Mouse (Mus musculus): Measurements from ENCODE around the gene Fgfr2. TPM values are rescaled to one million over a fixed set of nuclear protein-coding genes. Genes with fewer than 3 reads are reported as not detected.

Gene Fgfr2
- polyA plus RNA-seq, 1 experiment from 2014 or later = 106 TPM

DNA sequence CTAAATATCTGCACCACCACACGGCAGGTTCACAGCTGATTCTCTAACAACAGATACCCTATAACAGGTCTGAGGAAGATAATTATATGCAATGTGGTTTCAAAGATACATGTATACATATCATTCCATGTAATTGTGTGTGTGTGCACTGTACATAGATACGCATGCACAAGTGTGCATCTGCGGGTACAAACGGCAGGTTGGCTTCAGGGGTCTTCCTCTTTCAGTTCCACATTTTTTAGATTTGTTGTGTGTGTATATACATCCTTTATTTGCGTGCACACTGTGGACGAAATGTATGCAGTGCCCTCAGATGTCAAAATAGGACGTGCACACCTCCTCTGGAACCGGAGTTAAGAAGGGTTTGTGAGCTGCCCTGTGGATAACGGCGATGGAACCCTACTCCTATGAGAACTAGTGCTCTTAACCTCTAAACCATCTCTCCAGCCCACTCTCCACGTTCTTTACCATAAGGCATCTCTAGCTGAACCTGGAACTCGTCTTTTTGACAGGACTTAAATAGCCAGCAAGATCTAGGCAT, 2575.4 kb downstream of the Fgfr2 start:
- no peak overlapping the region for H3K9ac ChIP-seq (ENCODE audit: low read depth, low read length)
- ATAC-seq (ENCODE audit: low read depth) (no peak), DNase-seq (ENCODE audit: low spot score) (no peak)
- H3K27ac ChIP-seq (replicated peaks; ENCODE audit: low read depth, low read length) = peak overlapping the region; percentile 99; the same call in 1 of the 2 replicates
- H3K27me3 ChIP-seq (replicated peaks; ENCODE audit: control insufficient read depth, insufficient read depth, low read length) = no peaks in the 10 kb centered on the region
- H3K4me3 ChIP-seq (ENCODE audit: low read depth, low read length) = peak overlapping the region; percentile 94
- H3K9me3 ChIP-seq (ENCODE audit: control insufficient read depth, low read length) = 0 out of 2 replicates have a peak, but pooled peaks cover 4% of the 10 kb centered on the region
- peak overlapping the region; percentile 5; the same call in 1 of the 2 replicates for H3K4me2 ChIP-seq (ENCODE audit: low read depth, low read length)
- peaks cover 11% of the 10 kb centered on the region for H3K4me1 ChIP-seq (ENCODE audit: control insufficient read depth, insufficient read depth, low read length)
- H3K36me3 ChIP-seq (ENCODE audit: control insufficient read depth, insufficient read depth, low read length) = peaks cover 25% of the 10 kb centered on the region
- WGBS = 82% methylated on average over 12 of the region's 12 CpGs

- ATAC-seq (ENCODE audit: low read depth) (peak; percentile 95), DNase-seq (ENCODE audit: low spot score) (peak; percentile 96)
- Histone ChIP-seq H3K36me3 (ENCODE audit: control insufficient read depth, insufficient read depth, low read length) (peaks cover 32% of the 10 kb centered on the region), H3K9me3 (ENCODE audit: control insufficient read depth, low read length) (0 out of 2 replicates have a peak, but pooled peaks cover 4% of the 10 kb centered on the region), H3K4me1 (ENCODE audit: control insufficient read depth, insufficient read depth, low read length) (peaks cover 11% of the 10 kb centered on the region), H3K4me2 (ENCODE audit: low read depth, low read length) (peak overlapping the region; percentile 87), H3K4me3 (ENCODE audit: low read depth, low read length) (peak overlapping the region; percentile 94), H3K27me3 (replicated peaks; ENCODE audit: control insufficient read depth, insufficient read depth, low read length) (no peaks in the 10 kb centered on the region), H3K9ac (ENCODE audit: low read depth, low read length) (peak overlapping the region; percentile 98), H3K27ac (replicated peaks; ENCODE audit: low read depth, low read length) (peak overlapping the region; percentile 99)
- WGBS = under 1% methylated on average over 43 of the region's 84 CpGs
Observed at GRCm38 (mm10) chr7:130546791-130547484, 2576.2 kb downstream of the Fgfr2 start.

DNA sequence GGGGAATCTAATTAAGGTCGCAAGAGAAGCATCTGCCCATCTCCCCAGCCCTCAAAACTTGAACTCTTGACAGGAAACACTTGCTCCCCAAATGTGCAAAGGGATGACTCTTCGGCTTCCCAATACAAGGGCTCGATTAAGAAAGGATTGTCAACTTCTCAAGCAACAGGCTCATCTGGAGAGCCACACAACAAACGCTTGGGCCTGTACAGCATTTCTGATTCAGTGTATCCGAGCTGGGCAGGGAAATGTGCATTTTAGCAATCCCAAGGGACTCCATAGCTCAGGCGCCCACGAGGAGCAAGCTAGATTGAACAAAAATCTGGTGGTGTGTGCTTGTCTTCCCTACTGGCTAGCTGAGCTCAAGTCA, 2576.7 kb downstream of the Fgfr2 start:
- DNase-seq (ENCODE audit: low spot score) = no peak
- Histone ChIP-seq H3K4me3 (ENCODE audit: low read depth, low read length) (peak overlapping the region; percentile 94), H3K4me1 (ENCODE audit: control insufficient read depth, insufficient read depth, low read length) (peaks cover 11% of the 10 kb centered on the region), H3K9ac (ENCODE audit: low read depth, low read length) (peak overlapping the region; percentile 98), H3K36me3 (ENCODE audit: control insufficient read depth, insufficient read depth, low read length) (peaks cover 38% of the 10 kb centered on the region), H3K4me2 (ENCODE audit: low read depth, low read length) (peak overlapping the region; percentile 87), H3K27ac (replicated peaks; ENCODE audit: low read depth, low read length) (peak overlapping the region; percentile 99), H3K9me3 (ENCODE audit: control insufficient read depth, low read length) (0 out of 2 replicates have a peak, but pooled peaks cover 4% of the 10 kb centered on the region), H3K27me3 (replicated peaks; ENCODE audit: control insufficient read depth, insufficient read depth, low read length) (no peaks in the 10 kb centered on the region)
- no peak for ATAC-seq (ENCODE audit: low read depth)
- 3% methylated on average over 7 of the region's 7 CpGs for WGBS

DNA sequence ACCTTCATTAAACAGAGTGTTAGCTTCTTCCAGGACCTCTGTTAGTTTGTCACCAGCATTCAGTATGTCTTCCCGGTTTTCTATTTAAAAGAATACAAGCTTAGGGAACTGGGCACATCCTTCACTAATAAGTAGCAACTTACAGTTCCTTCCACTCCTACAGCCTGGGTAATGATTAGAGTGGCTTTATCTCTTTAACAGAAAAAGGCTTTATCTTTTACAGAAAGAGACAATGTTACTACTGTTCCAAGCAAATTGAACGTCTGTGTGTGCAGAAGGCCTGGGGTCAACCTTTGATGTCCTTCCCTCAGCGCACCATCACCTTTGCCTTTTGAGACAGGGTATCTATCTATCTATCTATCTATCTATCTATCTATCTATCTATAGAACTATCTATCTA, 2577.3 kb downstream of the Fgfr2 start:
- Histone ChIP-seq H3K4me3 (ENCODE audit: low read depth, low read length) (peak overlapping the region; percentile 94), H3K4me1 (ENCODE audit: control insufficient read depth, insufficient read depth, low read length) (peaks cover 11% of the 10 kb centered on the region), H3K36me3 (ENCODE audit: control insufficient read depth, insufficient read depth, low read length) (peaks cover 41% of the 10 kb centered on the region), H3K9ac (ENCODE audit: low read depth, low read length) (peak overlapping the region; percentile 98), H3K27ac (replicated peaks; ENCODE audit: low read depth, low read length) (peak overlapping the region; percentile 99; the same call in 1 of the 2 replicates), H3K27me3 (replicated peaks; ENCODE audit: control insufficient read depth, insufficient read depth, low read length) (no peaks in the 10 kb centered on the region), H3K9me3 (ENCODE audit: control insufficient read depth, low read length) (0 out of 2 replicates have a peak, but pooled peaks cover 4% of the 10 kb centered on the region), H3K4me2 (ENCODE audit: low read depth, low read length) (peak overlapping the region; percentile 87)
- ATAC-seq (ENCODE audit: low read depth) = no peak
- WGBS = 49% methylated on average over 3 of the region's 3 CpGs
- no peak for DNase-seq (ENCODE audit: low spot score)

DNA sequence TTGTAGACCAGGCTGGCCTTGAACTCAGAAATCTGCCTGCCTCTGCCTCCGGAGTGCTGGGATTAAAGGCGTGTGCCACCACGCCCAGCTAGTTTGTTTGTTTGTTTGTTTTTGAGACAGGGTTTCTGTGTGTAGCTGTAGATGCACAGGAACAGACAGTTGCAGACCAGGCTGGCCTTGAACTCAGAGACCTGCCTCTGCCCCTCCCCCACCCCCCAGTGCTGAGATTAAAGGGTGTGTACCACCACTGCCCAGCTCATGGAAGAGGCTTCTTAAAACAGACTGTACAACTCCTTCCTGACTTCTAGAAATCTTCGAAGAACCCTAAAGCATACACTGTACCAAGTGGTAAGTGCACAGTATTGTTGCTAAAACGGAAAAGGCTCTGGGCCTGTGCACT, 2577.7 kb downstream of the Fgfr2 start:
- Histone ChIP-seq H3K4me1 (ENCODE audit: control insufficient read depth, insufficient read depth, low read length) (peaks cover 11% of the 10 kb centered on the region), H3K27ac (replicated peaks; ENCODE audit: low read depth, low read length) (no peak overlapping the region), H3K27me3 (replicated peaks; ENCODE audit: control insufficient read depth, insufficient read depth, low read length) (no peaks in the 10 kb centered on the region), H3K9ac (ENCODE audit: low read depth, low read length) (peak overlapping the region; percentile 98; the same call in 1 of the 2 replicates), H3K36me3 (ENCODE audit: control insufficient read depth, insufficient read depth, low read length) (peaks cover 42% of the 10 kb centered on the region), H3K4me2 (ENCODE audit: low read depth, low read length) (peak overlapping the region; percentile 87), H3K4me3 (ENCODE audit: low read depth, low read length) (peak overlapping the region; percentile 94; the same call in 1 of the 2 replicates), H3K9me3 (ENCODE audit: control insufficient read depth, low read length) (0 out of 2 replicates have a peak, but pooled peaks cover 4% of the 10 kb centered on the region)
- no peak for DNase-seq (ENCODE audit: low spot score)
- no peak for ATAC-seq (ENCODE audit: low read depth)
- whole genome bisulfite sequencing = 89% methylated on average over 5 of the region's 5 CpGs

- WGBS = 96% methylated on average over 4 of the region's 4 CpGs
- Histone ChIP-seq H3K27me3 (replicated peaks; ENCODE audit: control insufficient read depth, insufficient read depth, low read length) (no peaks in the 10 kb centered on the region), H3K4me1 (ENCODE audit: control insufficient read depth, insufficient read depth, low read length) (peaks cover 11% of the 10 kb centered on the region), H3K27ac (replicated peaks; ENCODE audit: low read depth, low read length) (no peak overlapping the region), H3K9me3 (ENCODE audit: control insufficient read depth, low read length) (no peaks in the 10 kb centered on the region), H3K4me3 (ENCODE audit: low read depth, low read length) (no peak overlapping the region), H3K36me3 (ENCODE audit: control insufficient read depth, insufficient read depth, low read length) (peaks cover 65% of the 10 kb centered on the region), H3K4me2 (ENCODE audit: low read depth, low read length) (no peak overlapping the region), H3K9ac (ENCODE audit: low read depth, low read length) (no peak overlapping the region)
- DNase-seq (ENCODE audit: low spot score) = no peak
- ATAC-seq (ENCODE audit: low read depth) = no peak
Observed at GRCm38 (mm10) chr7:130543181-130543580, 2580.0 kb downstream of the Fgfr2 start.

DNA sequence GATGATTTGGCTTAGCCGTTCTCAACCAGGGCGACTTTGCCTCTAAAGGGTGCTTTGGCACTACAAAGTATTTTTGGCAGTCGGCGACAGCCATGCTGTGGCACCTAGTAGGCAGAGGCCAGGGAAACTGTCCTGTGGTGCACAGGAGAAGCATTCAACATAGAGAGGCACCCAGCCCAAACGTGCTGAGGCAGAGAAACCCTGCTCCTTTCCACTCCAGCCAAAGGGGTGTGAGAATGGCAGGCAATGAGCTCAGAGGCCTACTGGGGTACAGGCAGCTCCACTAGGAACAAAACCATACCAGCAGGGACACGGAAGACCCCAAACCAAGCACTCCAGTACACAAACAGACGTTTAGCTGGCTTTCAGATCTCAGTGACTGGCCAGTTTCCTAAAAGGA, 2583.0 kb downstream of the Fgfr2 start:
- Histone ChIP-seq H3K27me3 (replicated peaks; ENCODE audit: control insufficient read depth, insufficient read depth, low read length) (no peaks in the 10 kb centered on the region), H3K27ac (replicated peaks; ENCODE audit: low read depth, low read length) (no peak overlapping the region), H3K4me1 (ENCODE audit: control insufficient read depth, insufficient read depth, low read length) (no peaks in the 10 kb centered on the region), H3K9ac (ENCODE audit: low read depth, low read length) (no peak overlapping the region), H3K36me3 (ENCODE audit: control insufficient read depth, insufficient read depth, low read length) (peaks cover 90% of the 10 kb centered on the region), H3K4me2 (ENCODE audit: low read depth, low read length) (no peak overlapping the region), H3K9me3 (ENCODE audit: control insufficient read depth, low read length) (no peaks in the 10 kb centered on the region), H3K4me3 (ENCODE audit: low read depth, low read length) (no peak overlapping the region)
- DNase-seq (ENCODE audit: low spot score) (no peak), ATAC-seq (ENCODE audit: low read depth) (no peak)
- 91% methylated on average over 7 of the region's 7 CpGs for WGBS

- no peak for DNase-seq (ENCODE audit: low spot score)
- Histone ChIP-seq H3K9ac (ENCODE audit: low read depth, low read length) (no peak overlapping the region), H3K4me2 (ENCODE audit: low read depth, low read length) (no peak overlapping the region), H3K27me3 (replicated peaks; ENCODE audit: control insufficient read depth, insufficient read depth, low read length) (no peaks in the 10 kb centered on the region), H3K4me1 (ENCODE audit: control insufficient read depth, insufficient read depth, low read length) (no peaks in the 10 kb centered on the region), H3K9me3 (ENCODE audit: control insufficient read depth, low read length) (no peaks in the 10 kb centered on the region), H3K36me3 (ENCODE audit: control insufficient read depth, insufficient read depth, low read length) (peaks cover 84% of the 10 kb centered on the region), H3K4me3 (ENCODE audit: low read depth, low read length) (no peak overlapping the region), H3K27ac (replicated peaks; ENCODE audit: low read depth, low read length) (no peak overlapping the region)
- WGBS = 82% methylated on average over 4 of the region's 4 CpGs
- ATAC-seq (ENCODE audit: low read depth) = no peak
Observed at GRCm38 (mm10) chr7:130537068-130537467, 2586.1 kb downstream of the Fgfr2 start.
